Mouse (Mus musculus) layer of hippocampus, adult 11-12 months (tissue): Measurements from ENCODE around the gene Kif6.

Experiments
- DNase-seq: peaks from one replicate; pipeline ENCODE4 v3.0.0; 2022; ENCODE audit warnings: low spot score

The Kif6 gene

DNA sequence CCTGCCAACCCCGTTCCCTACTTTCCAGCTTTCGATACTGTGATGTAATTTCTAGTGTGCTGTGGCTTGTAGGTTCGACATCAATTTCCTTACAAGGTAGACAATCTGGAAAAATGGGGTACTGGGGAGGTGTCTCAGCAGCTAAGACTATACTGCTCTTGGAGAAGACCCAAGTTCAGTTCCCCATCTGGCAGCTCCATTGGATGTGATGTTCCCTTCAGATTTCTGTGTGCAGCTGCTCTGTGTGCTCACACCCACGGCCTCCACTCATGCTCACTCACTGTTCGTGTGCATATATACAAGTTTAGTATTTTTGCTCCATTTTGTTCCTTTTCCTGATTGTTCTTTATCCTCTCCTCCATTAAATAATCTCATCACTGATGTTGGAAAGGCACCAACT is 51.8 kb downstream of the Kif6 start:
- DNase-seq = peak; percentile 25

DNA sequence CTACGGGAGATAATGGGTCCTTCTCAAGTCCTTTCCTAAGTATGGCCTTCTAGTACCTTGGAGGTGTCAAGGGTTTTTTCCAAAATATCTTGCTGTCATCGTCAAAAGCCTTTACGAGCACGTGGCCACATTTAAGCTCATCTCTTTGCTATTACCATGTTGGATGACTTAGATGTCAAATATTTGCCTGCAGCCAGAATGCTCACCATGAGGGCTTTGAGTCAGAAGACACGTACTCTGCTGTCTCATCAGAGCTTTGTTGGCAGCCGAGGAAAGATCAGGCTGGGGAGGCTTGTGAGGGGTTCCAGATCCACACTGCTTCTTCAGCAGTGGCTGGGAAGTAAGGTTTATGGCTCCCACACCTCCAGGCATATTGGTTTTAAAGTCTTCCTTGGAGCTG is 53.4 kb downstream of the Kif6 start:
- no peak for DNase-seq

DNA sequence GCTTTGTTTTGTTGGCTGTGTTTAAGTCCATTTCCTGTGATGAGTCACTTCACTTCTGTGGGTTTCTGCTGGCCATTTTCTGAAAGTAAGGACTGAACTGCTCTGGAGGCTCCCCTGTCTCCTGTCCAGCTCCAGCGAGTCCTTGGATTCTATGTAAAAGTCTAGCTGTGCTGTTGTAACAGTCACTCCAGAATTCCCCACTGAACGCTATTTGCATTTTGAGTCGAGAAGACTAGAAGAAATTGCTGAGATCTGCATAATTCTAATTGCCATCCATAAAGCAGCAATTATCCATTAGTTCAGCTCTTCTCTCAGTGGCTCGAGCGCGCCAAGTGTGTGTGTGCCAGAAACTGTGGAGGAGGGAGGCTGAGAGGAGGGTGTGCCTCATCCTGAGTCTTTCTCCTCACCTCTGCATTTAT is 57.0 kb downstream of the Kif6 start:
- no peak for DNase-seq

DNA sequence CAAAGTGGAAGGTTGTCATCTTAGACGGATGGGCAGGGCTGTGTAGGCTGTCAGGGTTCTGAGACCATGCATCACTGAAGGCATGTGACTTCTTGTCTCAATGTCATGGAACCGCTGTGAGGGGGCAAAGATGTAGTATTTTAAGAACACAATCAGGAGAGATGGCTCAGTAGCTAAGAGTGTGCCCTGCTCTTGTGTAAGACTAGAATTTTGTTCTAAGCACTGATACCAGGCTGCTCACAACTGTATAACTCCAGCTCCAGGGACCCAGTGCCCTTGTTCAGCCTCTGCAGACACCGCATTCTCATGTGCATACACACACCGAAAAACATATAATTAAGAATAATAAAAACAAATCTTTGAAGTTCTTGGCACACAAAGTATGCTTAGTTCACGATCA is 57.5 kb downstream of the Kif6 start:
- DNase-seq = no peak

DNA sequence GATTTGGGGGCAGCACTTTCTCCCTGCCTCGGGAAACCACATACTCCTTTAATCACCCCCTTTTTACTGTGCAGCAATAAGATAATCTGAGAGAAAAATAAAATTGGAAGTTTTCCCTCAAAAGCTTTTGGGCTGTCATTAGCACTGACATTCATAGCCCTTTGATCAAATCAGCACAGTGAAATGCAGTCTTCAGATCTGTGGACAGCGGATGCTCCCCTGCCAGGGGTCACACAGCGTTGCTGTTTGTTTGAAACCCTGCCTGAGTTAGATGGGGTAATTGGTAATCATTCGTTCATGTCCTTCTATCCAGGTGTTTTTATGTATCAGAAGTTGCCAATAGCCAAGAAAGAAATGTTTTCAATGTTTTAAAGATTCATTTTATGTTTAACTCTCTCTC is 60.7 kb downstream of the Kif6 start:
- no peak for DNase-seq

DNA sequence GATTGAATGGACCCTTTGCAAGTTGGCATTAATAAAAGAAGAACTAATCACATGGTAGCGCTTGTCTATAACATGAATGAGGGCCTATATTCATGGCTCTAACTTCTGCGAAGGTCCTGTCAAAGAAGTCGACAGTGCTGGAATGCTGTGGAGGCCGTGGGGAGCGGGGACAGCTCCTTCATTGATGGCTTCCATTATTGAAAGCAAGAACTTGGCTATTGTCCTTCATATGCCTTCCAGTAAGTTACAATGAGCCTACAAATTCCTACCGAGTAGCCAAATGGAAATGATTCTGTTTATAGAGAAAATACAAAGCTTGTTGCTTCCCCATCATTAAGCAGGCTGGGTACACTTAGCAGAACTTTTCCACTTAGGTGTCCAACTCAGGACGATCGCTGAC is 66.5 kb downstream of the Kif6 start:
- no peak for DNase-seq

DNA sequence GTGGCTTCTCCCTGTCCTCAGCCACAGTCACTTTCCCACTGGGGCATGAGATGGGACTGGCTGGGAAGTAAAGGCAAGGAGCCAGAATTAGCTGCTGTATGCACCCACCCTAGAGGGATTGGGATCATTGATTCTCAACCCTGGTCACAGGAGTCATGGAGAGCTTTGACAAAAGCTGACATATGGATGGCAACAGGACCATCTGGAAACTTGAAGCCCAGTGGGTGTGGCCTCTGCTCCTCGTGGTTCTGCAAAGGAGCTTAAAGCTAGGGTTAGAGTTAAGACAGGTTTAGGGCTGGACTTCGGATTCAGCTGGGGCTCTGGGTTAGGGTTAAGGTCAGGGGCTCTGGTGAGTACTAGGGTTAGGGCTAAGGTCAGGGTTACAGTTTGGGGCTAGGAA is 69.2 kb downstream of the Kif6 start:
- DNase-seq = no peak

DNA sequence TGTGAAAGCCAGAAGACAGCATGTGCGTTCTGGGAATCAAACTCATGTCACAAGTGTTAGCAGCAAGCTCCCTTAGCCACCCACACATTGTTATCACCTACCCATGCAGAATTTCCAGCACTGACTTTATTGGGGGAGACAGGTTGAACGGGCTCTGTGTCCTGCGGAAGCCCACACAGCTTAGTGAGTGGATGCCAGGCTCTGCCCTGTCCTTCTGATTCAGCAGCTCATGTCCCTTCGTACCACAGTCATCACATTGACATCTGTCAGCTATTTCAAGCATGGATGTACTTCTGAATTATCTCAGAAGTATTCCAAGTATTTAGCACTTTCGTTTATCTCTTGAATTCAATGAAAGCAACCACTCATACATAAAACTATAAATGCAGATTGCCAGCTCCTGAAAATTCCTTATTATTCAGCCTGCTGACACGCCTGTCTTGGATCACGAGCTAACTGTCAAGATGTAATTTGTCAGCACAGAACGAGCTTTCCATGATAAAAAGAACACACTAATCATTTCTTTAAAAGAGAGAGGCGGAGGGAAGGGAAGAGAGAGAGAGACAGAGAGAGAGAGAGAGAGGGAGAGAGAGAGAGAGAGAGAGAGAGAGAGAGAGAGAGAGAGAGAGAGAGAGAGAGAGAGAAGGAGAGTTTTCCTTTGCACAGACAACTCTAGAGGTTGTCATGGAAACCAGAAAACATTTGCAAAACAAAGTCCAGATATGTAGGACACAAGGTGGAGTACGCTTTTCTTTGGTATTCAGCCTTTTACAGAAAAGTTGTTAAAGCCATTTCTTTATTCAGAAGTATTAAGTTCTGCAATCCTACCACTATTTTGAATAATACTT is 75.9 kb downstream of the Kif6 start:
- DNase-seq = no peak

DNA sequence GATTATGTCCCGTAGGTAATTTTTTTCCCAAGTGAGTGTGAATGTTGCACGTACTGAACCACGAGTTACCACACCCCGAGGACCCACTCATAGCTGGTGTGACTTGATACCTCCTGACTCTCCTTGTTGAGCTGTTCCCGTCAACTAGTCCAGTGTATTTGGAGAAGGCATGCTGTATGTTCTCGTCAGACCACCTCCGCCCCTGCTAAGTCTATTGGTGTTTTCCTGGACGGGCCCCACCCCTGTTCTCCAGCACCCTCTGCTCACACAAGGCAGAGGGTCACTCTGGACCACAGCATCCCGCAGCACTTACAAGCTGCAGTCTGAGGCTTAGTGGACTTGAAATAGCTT is 76.5 kb downstream of the Kif6 start:
- no peak for DNase-seq

DNA sequence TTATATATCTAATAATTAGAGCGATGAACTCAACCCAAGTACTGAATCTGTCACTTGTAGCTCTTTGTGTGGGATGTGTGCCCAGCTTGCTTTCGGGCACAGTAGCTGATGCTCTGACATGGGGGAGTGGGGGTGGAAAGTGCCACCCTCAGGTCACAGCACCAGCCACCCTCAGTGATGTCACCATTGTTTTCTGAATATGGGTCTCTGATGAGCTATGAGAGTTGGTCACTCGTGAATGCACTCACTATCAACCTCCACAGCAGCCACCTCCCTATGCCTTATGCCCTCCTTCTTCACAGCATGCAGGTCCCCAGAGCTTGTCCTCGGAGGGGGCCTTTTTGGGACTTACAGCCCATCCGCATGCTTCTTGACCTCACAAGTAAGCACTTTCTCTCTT is 78.3 kb downstream of the Kif6 start:
- DNase-seq = no peak

DNA sequence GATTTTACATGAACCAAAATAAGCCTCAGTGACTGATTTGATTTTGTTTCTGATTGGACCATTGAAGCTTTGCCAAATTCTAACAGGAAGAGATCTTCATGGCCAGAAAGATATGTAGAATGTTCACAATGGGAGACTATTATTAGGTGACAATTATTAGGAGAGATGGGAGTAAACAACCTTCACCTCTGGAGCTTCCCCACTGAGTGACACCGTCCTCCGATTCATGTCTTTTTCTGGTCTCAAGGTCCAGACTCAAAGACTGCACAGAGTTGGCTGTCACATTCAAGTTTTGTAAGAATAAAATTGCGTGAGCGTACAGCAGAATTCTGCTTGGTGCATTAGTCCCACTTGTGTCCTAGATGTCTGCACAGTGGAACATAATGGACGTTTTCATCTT is 82.3 kb downstream of the Kif6 start:
- DNase-seq = no peak

DNA sequence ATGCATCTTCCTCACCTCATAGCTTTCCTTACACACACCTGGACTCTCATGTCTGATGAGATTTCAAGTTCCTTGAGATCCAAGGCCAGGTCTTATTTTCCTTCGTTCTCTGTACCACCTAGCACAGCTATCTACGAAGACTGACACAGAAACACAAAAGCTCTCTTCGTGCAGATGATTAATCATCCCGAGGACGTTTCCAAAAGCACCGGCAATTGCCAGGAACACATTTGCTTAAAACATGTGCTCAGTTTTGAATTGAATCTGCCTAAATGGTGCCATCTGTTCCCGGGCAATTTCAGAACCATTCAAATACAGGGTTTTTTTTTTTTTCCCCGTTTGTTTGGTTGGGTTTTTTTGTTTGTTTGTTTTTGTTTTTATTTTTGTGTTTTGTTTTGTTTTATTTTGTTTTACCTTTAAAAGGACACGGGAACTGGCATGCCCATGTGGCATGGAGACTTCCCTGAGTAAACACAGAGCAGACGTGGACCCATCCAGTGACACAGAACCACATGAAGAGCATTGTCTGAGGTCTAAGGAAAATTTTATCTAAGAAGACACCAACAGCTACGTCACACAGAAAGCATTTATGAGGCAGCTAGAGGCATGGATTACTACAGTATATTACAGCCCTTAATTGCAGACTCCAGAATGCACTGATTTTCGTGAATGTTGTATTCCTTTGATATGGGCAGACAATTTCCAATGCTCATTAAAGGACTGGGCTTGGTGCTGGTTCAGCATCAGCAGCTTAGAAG is 88.7 kb downstream of the Kif6 start:
- peak; percentile 66 for DNase-seq

DNA sequence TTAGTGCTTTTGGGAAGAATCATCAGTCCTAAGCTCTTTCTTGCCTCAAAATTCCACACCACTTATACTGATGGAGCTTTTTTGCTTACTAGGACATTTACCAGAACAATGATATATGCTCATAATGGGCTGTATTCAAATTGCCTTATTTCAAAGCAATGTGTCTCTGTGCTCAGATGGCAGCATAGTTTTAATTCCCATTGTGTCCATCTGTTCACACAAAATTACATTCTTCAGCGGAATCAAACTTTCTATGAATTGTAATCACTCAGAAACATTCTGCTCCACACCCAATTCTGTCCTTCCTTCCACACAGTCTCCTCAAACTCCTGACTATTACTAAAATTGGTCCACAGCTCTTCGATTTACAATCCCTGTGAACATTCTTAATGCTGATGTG is 94.3 kb downstream of the Kif6 start:
- DNase-seq = no peak

DNA sequence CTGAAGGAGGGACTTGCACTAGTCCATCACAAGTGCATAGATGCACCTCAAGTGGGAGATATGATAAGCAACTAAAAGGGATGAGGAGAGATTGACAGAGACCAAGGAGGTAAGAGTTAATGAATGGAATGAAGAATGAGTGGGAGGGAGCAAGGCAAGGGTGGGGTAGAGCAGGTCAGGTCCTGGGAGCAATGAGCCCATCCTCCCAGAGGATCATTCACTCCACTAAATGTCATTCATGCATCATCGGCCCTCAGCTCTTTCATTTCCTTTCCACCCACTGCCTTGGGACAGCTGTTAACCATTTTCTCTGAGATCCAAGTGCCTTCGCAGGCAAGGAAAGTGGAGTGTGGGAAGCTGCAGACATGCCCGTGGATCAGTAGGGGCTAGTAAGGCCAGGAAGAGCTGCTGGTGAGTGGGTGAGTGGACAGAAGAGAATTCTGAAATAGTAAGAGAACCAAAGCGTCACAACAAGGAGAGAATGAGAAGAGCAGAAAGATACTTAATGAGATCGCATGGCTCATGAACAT is 95.2 kb downstream of the Kif6 start:
- no peak for DNase-seq

DNA sequence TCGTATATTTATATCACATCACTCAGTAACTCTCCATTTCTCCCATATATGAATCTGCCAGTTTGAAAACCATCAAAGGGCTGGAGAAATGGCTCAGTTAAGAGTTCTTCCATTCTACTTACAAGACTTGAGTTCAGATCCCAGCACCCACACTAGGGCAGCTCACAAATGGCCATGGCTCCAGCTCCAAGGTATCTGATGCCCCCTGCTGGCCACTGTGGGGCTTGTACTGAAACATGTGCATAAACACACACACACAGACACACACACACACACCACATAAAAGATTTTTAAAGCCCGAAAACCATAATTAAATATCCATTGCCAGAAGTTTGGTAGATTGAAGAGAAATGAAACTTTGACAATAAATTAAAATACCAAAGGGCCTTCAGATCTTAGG is 111.3 kb downstream of the Kif6 start:
- DNase-seq = no peak

DNA sequence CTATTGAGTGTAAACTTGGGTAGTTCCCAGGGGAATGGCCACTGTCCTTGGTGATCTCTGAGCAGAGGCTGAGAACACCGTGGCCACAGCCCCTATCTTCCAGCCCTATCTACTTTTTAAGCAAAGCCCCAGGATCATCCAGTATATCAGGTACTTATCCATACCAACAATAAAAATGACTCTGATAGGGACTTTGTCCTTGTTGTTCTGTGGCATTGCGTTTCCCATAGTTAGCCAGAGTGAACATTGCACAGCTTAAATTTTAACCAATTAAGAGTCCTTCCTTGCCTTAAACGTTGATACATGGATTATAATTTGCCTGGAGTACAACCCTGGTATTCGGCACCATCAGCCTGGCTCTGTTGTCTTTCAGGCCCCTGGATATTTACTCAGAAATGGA is 112.0 kb downstream of the Kif6 start:
- DNase-seq = no peak

DNA sequence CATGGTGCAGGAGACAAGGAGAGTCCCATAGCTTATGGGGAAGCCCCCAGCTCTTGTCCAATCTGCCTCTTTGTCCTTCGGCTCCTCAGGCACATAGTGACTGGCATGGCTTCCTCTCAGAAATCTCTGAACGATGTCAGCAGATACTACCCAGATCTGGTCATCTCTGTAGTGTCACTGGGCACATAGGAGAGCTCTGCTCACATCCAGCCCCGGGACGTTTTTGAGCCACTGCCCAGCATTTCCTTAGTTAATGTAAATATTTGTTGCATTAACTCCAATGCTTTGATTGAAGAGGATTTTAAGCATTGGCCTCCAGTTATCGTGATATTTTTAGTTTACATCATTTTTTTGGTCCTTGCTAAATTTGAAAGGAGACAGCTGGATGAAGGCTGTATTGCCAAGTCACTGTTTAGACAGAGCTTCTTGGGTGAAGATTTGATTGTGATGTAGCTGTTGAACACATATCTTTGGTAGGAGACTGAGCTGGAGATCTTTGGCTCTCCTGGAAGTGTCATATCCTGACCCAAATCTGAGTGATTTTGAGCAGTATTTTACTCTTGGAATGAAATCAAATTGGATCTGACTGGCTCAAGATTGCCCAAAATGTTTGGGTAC is 112.6 kb downstream of the Kif6 start:
- DNase-seq = no peak

DNA sequence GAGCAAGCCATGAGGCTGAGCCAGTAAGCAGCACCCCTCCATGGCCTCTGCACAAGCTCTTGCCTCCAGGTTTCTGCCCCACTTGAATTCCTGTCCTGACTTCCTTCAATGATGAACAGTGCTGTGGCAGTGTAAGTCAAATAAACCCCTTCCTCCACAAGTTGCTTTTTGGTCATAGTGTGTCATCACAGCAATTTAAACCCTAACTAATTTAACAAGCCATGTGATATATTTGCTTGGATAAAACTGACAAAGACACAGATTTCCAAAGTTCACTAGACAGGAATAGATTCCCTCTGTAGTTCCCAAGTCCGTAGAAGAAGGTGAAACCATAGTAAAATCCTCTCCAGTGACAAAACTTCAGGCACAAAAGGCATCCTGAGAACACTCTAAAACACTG is 114.9 kb downstream of the Kif6 start:
- DNase-seq = no peak

DNA sequence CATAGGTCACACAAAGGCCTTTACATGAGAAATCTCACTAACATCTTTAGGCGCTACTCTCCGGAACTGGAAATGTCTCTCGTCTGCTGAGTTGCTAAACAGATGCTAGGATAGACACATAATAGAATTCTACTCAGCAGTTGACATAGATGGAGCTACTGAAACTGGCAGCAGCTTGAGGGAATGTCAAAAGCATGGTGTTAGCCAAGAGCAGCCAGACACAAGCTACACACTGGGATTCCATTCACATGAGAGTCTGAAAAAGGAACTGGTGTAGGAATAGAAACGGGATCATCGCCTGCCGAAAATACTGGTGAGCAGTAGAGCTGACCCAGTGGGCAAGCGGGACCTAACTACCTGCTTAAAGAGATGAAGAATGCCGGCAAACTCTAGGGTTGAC is 117.8 kb downstream of the Kif6 start:
- DNase-seq = peak; percentile 19

DNA sequence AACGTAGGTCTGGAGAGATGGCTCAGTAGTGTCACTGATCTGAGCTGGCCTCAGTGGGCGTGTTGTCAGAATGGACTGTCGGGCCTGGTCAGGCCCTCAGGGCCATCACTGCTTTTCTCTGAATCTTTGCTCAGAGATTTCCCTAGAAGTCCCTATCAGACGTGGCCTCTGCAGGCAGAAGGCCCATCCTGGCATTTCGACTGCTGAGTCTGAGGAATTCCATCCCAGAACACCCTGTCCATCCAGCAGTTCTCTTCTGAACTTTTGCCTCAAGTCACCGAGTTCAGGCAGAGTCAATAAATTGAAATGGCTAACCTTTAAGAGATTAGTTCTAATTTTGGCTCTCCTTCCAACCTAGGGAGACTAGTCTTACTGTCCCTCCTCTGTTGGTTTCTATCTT is 119.1 kb downstream of the Kif6 start:
- no peak for DNase-seq

DNA sequence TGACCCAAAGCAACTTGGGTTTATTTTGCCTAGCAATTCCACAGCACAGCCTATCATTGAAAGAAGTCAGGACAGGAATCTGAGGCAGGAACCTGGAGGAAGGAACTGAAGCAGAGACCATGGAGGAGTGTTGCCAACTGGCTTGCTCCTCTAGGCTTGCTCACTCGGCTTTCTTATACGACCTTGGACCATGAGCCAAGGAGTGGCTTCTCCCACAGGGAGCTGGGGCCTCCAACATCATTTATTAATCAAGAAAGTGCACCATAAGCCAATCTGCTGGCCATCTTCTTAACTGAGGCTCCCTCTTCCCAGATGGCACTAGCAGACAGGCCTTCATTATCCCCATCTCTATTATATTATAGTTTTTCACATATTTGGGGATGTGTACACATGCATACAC is 119.8 kb downstream of the Kif6 start:
- DNase-seq = no peak

DNA sequence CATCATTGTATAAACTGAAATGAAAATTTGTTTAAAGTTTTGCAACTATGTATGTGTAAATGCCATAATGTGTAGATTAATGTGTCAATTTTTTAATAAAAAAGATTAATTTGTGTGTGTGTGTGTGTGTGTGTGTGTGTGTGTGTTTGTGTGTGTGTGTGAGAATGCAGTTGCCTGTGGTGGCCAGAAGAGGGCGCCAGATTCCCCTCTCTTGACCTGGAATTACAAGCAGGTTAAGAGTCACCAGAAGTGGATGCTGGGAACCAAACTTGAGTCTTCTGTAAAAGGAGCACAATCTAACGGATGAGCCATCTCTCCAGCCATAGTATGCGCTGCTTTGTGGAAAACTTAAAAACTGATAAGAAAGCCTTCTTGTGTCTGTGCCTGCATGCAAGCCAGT is 121.4 kb downstream of the Kif6 start:
- DNase-seq = no peak

DNA sequence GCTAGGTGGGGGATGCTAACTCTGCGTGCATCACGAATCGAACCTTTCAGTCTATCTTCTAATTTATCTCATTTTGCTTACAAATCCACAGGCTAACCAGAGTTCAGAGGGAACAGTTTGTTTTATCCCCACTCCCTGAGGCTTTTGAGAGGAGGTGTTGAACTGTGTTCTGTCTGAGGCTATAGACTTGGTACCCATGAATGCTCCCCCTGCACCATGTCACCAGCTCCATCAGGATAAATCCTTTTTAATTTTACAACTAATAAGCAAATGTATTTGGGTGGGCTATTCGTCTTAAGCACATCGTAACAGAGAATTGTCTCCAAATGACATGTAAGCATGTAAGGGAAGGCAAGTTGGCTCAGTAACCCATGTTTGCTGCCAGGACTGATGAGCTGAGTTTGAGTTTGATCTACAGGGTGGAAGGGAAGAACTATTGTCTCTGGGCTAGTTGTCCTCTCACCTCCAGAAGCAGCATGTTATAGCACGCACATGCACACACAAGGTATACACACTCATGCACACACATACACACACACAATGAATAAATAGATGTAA is 122.4 kb downstream of the Kif6 start:
- no peak for DNase-seq
